Mouse (Mus musculus): ENCODE data around the gene Btaf1.

The Btaf1 gene

DNA sequence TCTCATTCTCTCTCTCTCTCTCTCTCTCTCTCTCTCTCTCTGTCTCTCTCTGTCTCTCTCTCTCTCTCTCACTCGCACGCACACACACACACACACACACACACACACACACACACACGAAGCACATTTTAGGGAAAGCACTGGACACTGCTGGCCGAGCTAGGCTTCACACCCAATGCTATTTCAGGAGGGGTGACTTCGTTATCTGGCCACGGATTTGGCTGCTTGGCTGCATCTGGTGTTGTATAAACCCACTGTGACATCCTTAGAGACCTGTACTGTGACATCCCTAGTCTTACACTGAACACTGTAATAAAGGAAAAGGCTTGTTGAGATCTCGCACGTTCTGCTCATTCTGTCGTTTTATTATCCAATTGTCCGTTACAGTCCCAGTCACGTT, 95.1 kb downstream of the Btaf1 start:
- no peak for DNase-seq (ENCODE audit: low spot score in 2 of 2)

DNA sequence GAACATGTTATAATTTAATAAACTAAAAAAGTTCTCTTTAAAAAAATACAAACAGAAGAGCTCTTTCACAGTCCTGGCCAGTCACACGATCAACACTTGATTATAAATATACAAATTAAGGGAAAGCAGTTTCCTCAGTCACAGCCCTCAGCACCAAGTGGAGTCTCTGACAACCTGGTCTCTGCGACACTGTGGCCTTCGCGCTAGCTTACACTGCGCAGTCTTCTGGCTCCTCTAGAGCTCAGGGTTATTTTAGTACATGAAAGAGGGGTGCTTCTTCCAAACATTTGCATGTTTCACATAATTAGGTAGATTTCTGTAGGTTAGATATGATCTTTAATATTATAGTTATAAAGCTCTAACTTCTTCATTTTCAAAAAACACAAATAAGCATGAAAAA, 96.3 kb downstream of the Btaf1 start:
- no peak for DNase-seq (ENCODE audit: low spot score in 2 of 2)

DNA sequence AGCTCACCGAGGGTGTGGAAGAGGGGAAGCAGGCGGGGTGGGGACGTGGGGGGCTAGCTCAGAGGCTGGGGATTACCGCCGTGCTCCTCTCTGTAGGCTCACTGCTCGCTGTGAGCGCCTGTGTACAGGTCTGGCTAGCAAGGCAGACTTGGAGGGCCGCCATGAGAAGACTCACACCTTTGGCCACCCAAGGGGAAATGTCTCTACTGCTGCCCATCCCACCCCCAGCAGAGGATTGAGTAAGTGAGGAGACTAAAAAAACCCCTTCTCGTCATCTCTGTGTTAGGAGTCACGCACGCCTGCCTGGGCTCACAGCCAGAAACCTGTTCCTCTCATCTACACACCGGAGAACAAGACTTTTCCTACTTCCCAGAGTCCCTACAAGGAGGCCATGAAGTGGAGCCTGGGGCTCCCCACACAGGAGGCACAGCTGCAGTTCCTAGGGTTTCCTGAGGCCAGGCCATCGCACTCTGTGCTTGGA, 100.0 kb downstream of the Btaf1 start:
- DNase-seq (ENCODE audit: low spot score in 2 of 2) = no peak

DNA sequence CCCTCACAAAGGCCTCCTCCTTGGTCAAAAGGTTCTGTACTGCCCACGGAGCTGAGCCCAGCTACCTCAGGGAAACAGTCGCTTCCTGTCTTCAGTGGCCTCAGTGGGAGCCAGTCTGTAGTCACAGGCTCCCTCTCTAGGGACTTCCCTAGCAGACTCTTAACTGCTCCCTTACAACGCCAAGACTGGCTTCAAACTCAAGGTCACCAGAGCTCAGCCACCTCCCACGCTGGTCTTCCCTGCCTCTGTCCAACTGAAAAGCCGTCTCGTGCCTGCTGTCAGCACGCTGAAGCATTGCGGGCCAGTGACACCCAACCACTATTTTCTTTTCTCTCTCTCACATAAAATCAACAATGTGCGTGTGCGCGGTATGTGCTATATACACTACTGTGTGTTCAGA, 100.5 kb downstream of the Btaf1 start:
- no peak for DNase-seq (ENCODE audit: low spot score in 2 of 2)

DNA sequence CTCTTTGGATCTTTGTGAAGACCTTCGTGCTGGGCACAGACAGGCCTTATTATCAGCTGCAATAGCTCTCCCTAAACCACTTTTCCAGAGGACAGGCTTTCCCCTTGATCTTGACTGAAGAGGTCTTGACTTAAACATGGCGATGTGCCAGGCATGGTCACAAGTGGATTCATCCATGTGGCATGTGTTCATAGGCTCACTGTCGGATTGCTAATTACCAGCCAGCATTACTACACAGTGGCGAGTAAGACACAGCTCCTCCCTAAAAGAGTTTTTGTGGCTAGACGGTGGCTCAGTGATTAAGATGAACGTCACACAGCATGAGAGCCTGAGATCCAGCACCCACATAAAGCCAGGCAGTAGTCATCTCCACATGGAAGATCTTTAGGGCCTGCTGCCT, 103.9 kb downstream of the Btaf1 start:
- no peak for DNase-seq (ENCODE audit: low spot score in 2 of 2)

DNA sequence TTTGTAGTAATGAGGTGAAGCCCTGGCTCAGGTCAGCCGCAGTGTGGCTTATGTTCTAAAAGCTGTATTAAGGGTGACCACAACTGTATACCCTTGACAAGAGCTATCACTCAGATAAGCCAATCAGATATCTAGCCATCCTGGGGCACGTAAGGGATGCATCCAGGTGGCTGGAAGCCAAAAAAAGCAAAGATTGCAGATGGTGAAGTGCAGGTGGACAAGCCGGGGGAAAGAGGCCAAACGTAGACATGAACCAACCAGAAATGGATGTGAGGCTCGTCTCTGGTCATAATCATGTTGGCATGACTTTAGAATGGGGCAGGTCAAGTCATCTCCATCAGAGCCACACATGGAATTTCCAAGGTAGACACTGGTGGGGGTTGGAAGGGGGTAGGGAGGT, 105.6 kb downstream of the Btaf1 start:
- no peak for DNase-seq (ENCODE audit: low spot score in 2 of 2)

DNA sequence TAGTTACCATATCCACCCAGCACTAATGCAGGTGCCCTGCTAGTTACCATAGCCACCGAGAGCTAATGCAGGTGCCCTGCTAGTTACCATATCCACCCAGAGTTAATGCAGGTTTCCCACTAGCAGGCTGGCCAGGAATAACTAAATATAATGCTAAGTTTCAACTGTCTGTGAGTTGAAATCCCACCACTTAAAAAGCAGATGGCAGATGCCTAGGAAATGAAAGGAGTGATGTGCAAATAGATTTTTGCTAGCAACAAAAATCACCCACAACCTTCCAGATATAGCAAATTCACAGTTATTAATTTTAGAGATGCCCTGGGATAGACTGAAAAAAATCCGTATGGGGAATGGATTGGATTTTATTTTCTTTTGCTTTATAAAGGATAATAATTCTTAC, 106.5 kb downstream of the Btaf1 start:
- DNase-seq (ENCODE audit: low spot score in 2 of 2) = no peak

DNA sequence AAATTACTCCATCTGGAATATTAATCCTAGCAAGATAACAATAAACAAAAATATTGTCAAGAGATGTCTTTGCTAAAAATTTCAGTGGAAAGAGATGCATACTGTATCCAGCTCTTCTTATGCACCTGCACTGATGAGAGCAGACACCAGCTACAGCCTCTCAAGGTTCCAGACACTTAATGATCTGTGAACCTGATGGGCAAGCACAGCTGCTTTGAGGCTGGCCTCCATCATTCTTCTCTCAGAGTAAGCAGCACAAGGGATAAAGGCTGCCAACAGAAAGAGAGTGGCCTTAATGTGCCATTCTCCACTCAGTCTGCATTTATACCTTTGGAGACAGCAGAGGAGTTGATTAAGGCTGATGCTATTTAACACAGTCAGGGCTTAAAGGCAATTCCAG, 115.0 kb downstream of the Btaf1 start:
- no peak for DNase-seq (ENCODE audit: low spot score in 2 of 2)

DNA sequence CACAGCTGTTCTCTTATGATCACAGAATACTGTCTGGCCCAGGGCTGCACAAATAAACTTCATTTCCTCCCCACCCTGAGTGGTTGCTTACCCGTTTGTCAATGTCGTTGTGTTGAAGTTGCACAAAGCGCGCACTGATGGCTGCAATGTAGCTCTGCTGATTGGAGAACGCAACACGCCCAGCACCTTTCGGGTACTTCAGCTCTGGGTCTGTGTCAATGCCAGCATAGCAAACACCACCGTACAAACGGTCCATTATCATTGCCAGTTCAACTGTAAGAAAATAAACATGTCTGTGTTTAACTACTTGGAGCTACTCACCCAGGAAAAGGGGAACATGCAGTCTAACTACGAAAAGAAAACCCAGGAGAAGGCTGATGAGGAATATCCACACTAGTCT, 118.6 kb downstream of the Btaf1 start:
- no peak for DNase-seq (ENCODE audit: low spot score in 2 of 2)

DNA sequence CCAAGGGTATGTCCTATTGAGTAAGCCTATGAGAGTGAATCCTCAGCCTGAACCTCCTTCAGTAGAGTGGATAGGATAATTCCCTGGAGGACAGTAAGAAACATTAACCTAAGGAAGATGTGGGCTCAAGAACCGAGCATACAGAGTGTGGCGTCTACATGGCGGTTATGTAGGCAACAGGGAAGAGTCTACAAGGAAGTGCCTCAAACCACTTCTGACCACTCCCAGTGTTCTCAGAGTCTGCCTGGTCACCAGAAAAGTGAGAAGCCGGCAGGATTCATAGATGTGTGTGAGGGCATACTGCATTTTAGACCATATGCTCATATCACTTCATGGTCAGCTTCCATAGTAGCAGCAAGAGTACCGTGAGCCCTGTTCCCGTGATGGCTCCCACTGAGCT, 122.6 kb downstream of the Btaf1 start:
- DNase-seq (ENCODE audit: low spot score in 2 of 2) = no peak

DNA sequence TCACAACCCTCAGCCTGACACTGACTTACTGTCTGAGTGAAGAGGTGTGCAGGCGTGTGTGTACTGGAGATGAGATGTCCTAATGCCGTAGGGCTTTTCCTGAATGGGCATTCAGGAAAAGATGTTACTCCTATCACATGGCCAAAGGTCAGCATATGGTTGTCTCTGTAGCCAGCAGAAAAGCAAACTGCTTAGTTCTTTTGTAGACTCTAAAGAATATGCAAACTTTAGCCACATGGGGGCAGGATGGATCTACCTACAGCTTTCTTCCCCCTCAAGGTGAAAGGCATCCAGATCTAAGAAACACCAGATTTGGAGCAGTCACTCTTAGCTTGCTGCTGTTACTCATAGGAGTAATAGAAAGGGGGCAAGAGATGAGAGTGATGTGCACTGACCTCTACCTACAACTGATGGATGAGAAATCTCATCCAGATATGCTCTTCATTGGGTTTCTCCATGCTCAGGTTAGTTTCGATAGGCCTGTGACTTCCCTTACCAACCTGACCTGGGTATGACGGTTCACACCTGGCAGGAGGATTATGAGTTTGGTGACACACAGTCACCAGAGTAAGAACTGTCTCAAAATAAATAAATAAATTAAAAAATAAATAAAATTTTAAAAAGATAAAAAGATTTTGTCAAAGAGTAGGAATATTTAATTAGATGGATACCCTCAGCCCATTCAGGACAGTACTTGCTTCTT, 124.9 kb downstream of the Btaf1 start:
- peak; percentile 50 to 73 for DNase-seq (ENCODE audit: low spot score in 2 of 2)

DNA sequence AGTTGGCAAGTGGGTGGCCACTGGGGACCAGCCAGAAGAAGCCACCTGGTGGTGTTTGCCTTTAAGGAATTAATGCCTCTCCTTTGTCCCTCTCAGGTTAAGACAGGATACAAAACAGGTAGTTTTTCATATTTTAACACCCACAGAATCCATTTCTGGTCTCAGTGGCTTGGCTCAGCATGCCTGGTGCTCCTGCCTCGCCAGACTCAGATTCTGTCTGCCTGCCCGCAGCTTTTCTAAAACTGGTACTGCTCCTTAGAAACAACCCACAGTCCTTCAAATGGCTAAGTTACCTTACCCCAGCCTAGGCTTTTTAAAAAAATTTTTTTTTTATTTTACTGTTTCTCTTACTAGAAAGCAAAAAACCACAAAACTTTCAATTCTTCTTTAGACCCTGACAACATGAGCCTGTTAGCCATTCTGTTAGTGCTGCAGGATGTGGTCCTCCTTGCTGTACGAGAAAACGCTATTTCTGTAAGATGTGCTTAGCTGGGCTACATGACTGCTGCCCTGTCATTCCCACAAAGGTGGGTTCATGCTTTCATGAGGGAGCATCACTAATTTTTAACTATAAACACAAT, 130.2 kb downstream of the Btaf1 start:
- no peak for DNase-seq (ENCODE audit: low spot score in 2 of 2)

DNA sequence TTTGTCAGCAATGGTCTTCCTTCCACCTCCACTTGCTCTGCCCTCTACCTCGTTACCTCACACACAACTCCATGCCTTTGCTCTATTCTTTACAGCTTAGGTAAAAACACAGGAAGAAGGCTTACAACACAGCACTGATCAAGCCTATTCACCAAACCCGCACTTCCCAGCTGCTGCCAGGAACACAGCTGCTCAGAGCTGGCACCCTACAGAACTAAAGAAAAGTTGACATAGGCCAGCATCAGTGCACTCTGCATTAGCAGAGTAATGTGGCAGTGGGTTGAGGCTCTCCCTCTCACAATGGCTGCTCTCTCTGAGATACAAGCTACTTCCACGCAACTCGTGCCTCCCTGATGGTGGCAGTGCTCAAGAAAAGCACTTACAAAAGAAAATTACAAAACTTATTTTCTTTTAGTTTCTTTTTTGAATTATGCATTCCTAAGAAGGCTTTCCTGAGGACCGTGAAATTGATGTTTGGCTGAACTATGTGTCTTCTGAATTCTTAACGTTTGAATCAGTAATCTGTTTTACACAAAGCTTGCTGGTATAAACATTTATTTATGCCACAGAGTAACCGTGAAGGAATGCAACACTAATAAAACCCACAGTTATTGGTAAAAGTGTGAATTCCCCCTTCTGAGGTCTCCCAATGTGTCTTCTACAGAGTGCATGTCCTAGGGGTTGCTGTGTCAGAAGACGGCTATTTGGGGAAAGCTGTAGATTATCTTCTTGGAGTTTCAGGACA, 131.5 kb downstream of the Btaf1 start:
- DNase-seq (ENCODE audit: low spot score in 2 of 2) = no peak

DNA sequence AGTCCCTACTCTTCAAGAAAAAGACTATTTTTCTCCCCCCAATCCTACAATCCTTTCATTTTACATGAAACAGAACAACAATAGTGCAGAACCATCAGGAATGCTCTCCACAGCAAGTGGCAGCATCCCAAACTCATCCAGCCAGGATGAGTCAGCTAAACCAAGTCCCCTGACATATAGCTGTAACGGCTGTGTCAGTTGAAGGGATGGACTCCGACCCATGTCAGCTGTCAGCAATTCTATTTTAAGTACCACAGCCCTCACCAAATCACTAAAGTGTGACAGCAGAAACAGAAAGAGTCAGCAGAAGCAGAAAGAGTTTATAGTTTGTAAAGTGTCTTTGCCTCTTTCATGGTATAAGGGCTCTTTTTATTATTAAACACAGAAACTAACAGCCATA, 133.7 kb downstream of the Btaf1 start:
- DNase-seq (ENCODE audit: low spot score in 2 of 2) = no peak

DNA sequence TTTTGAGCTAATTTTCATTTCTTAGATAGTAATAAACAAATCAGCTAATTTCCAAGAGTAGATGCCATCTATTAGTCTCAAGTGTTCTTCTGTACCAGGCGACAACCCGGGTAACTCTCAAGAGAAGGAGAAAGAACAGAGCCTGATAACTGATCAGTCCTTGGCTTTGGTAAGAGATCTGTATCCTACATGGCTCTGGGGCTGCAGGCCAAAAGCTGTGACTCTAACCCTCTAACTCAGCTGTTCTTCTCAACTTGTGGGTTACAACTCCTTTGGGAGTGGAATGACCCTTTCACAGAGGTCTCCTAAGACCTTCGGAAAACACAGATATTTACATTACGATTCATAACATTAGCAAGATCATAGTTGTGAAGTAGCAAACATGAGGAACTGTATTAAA, 134.2 kb downstream of the Btaf1 start:
- DNase-seq (ENCODE audit: low spot score in 2 of 2) = no peak
